Mouse (Mus musculus): ENCODE measurements around the gene Gm20441. TPM values are rescaled to one million over a fixed set of nuclear protein-coding genes. Genes with fewer than 3 reads are reported as not detected.

Gene Gm20441
- polyA plus RNA-seq (2015; fragmentation: Nextera tagmentation; extraction: Ambion mirVana), result 0.18 TPM in 1 of 2 replicates, not detected in the other

DNA sequence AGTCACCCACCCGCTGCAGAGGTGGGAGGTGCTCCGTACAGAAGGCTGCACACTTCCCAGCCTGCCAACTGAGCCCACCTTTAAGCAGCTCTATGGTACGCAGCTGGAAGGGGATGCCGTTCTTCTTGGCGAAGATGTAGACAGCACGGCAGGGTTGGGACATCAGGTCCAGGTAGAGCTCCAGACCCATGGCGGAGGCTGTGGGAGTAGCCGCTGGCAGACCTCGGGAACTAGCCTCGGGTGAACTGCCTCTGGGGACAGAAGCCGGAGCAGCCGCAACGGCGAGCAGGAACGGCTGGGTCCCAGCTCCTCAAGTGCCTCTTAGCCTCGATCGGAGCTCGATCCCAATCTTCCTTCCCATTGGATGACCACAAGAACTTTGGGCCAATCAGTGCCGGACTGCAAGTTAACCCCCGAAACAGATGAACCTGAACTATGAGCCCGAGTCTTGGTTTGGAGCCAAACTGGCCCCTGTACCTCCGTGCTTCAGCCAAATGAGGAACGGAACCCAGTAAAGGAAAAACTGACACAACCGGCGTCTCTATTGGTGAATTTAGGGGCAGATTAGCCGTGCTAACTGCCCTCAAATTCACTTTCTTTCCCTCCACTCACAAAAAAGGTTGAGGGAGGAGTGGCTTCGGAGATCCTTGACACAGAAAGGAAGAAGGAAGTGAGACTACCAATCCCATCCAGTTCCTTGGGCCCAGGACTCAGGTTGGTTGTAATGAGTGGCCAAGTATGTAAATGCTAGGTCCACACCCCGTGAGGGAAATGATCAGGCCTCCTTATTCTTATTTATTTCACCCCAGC, at the start of gene Gm20441, which contains the start of gene Gstt3:
Gm20441 (minus strand) TSS at position 186 of the 810 bp plus-strand sequence.
Gstt3 (minus strand) TSS at position 646 of the 810 bp plus-strand sequence.
- Histone ChIP-seq H3K27ac (ENCODE audit: low read length) (no peak within 1 kb of the TSS), H3K27me3 (ENCODE audit: control insufficient read depth, insufficient read depth, low read depth, low read length) (peaks cover 30% of the 10 kb centered on the region), H3K9ac (ENCODE audit: low read depth, low read length) (peak within 1 kb of the TSS; percentile 47)

DNA sequence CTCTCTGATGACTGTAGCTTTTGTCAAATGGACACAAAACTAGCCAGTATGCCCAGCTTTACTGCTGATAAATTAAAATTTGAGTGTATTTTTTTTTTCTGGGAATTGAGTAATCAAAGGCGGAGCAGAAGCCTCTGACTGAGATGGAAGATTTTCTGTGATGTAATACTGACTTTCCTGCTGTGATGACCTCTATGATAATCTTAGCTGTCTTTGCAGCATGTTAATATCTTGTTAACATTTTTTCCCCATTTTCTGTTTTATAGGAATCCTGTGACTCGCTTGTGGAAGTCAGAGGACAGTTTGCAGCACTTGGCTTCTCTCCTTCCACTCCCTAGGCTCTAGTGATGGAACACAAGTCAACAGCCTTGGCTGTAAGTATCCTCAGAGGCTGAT, 49.5 kb upstream of the Gm20441 start:
- no peak overlapping the region for H3K4me2 ChIP-seq (ENCODE audit: low read depth, low read length)
- no peak for ATAC-seq (ENCODE audit: low read depth)
- H3K9ac ChIP-seq (ENCODE audit: low read depth, low read length), result no peak overlapping the region
- no peak overlapping the region for H3K4me3 ChIP-seq (ENCODE audit: low read depth, low read length)
- H3K27ac ChIP-seq (ENCODE audit: low read length), result no peak overlapping the region
- H3K9me3 ChIP-seq (replicated peaks; ENCODE audit: control insufficient read depth, low read length), result no peaks in the 10 kb centered on the region
- H3K4me1 ChIP-seq (ENCODE audit: control insufficient read depth, low read depth, low read length), result peaks cover 20% of the 10 kb centered on the region
- H3K36me3 ChIP-seq (ENCODE audit: control insufficient read depth, insufficient read depth), result no peaks in the 10 kb centered on the region
- H3K27me3 ChIP-seq (ENCODE audit: control insufficient read depth, insufficient read depth, low read depth, low read length), result peaks cover 14% of the 10 kb centered on the region
- WGBS (ENCODE audit: insufficient replicate concordance), result 62% methylated on average over 2 of the region's 2 CpGs

More for the DNA sequence above, at the start of gene Gm20441, which contains the start of gene Gstt3:
- H3K4me3 ChIP-seq (ENCODE audit: low read depth, low read length), result peak within 1 kb of the TSS; percentile 50
- no peaks in the 10 kb centered on the region for H3K36me3 ChIP-seq (ENCODE audit: control insufficient read depth, insufficient read depth)
- H3K9me3 ChIP-seq (replicated peaks; ENCODE audit: control insufficient read depth, low read length), result no peaks in the 10 kb centered on the region
- 1% methylated on average over 28 of the region's 28 CpGs for WGBS (ENCODE audit: insufficient replicate concordance)
- H3K4me1 ChIP-seq (ENCODE audit: control insufficient read depth, low read depth, low read length), result no peaks in the 10 kb centered on the region; the same call in none of the 2 replicates
- H3K4me2 ChIP-seq (ENCODE audit: low read depth, low read length), result peak within 1 kb of the TSS; percentile 60
- ATAC-seq (ENCODE audit: low read depth), result peak; percentile 64

DNA sequence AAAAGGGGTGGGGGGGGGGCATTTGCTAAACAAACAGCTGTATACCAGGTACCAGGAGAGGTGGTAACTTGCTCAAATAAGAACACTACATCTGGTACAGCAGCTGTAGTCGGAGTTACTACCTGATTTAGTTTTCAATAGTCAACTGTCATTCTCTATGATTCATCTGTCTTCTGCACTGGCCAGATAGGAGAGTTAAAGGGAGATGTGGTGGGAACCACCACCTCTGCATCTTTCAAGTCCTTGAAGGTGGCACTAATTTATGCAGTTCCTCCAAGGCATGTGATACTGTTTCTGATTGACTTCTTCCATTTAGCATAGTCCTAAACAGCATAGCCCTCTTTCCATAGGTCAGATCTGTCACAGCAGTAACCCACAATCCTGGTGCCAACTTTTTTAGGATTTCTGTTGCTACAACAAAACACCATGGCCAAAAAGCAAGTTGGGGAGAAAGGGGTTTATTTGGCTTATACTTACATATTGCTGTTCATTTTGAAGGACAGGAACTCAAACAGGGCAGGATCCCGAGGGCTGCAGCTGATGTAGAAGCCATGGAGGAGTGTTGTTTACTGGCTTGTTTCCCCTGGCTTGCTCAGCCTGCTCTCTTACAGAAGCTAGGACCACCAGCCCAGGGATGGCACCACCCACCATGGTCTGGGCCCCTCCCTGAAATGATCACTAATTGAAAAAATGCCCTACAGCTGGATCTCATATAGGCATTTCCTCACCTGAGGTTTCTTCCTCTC, 48.9 kb upstream of the Gm20441 start:
- WGBS (ENCODE audit: insufficient replicate concordance), result 57% methylated on average over 2 of the region's 2 CpGs
- H3K27me3 ChIP-seq (ENCODE audit: control insufficient read depth, insufficient read depth, low read depth, low read length), result peaks cover 14% of the 10 kb centered on the region
- H3K9ac ChIP-seq (ENCODE audit: low read depth, low read length), result no peak overlapping the region
- no peaks in the 10 kb centered on the region for H3K9me3 ChIP-seq (replicated peaks; ENCODE audit: control insufficient read depth, low read length)
- H3K4me1 ChIP-seq (ENCODE audit: control insufficient read depth, low read depth, low read length), result peaks cover 14% of the 10 kb centered on the region
- no peak overlapping the region for H3K27ac ChIP-seq (ENCODE audit: low read length)
- no peak for ATAC-seq (ENCODE audit: low read depth)
- no peaks in the 10 kb centered on the region for H3K36me3 ChIP-seq (ENCODE audit: control insufficient read depth, insufficient read depth)
- no peak overlapping the region for H3K4me2 ChIP-seq (ENCODE audit: low read depth, low read length)
- no peak overlapping the region for H3K4me3 ChIP-seq (ENCODE audit: low read depth, low read length)

DNA sequence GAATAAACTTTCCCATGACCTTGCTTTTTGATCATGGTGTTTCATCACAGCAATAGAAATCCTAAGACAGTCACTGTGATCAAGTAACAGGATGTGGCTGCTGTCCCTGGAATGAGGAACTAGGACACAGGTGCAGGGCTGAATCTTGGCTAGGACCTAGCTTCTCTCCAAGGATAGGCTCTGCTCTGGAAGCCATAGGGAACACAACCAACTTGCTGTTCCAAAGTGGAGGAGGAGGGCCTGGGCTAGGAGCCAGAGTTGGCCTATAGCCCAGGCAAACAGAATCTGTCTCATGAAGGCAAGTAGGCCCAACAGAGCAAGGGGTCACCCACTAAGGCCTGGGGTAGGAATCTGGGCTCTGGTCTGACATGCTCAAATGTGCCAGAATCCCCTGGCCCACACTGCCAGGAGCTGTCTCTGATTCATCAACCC, 47.8 kb upstream of the Gm20441 start:
- Histone ChIP-seq H3K4me3 (ENCODE audit: low read depth, low read length) (no peak overlapping the region), H3K9me3 (replicated peaks; ENCODE audit: control insufficient read depth, low read length) (no peaks in the 10 kb centered on the region), H3K4me2 (ENCODE audit: low read depth, low read length) (no peak overlapping the region), H3K27me3 (ENCODE audit: control insufficient read depth, insufficient read depth, low read depth, low read length) (peaks cover 3% of the 10 kb centered on the region), H3K4me1 (ENCODE audit: control insufficient read depth, low read depth, low read length) (peaks cover 2% of the 10 kb centered on the region), H3K36me3 (ENCODE audit: control insufficient read depth, insufficient read depth) (no peaks in the 10 kb centered on the region), H3K27ac (ENCODE audit: low read length) (no peak overlapping the region), H3K9ac (ENCODE audit: low read depth, low read length) (no peak overlapping the region)
- ATAC-seq (ENCODE audit: low read depth), result peak; percentile 37; the same call in 1 of the 2 replicates

DNA sequence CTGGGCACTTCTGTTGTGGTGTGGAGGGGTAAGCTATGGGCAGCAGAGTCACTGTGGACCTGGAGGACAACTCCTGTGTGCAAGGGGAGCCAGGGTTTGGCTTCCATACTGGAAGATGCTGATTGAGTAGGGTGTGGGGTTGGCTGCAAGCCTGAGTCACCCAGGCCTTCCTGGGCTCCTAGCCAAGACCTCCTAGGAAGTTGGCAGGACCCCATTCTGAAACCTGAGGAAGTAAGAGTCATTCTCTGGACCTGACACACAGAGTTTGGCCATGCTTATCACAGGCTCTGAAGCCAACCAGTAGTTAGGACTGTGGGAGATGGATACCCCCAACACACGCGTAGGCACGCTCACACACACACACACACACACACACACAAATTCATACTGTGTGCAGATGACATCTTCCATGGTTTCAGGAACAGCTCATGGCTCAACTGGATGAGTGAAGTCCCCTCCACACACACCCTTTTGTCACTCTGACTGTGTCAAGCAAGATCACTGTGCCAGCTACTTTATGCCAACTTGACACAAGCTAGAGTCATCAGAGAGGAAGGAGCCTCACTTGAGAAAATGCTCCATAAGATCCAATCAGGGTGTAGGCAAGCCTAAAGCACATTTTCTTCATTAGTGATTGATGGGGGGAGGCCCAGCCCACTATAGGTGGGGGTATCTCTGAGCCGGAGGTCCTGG, 47.1 kb upstream of the Gm20441 start:
- Histone ChIP-seq H3K4me3 (ENCODE audit: low read depth, low read length) (no peak overlapping the region), H3K27ac (ENCODE audit: low read length) (no peak overlapping the region), H3K4me1 (ENCODE audit: control insufficient read depth, low read depth, low read length) (no peaks in the 10 kb centered on the region), H3K27me3 (ENCODE audit: control insufficient read depth, insufficient read depth, low read depth, low read length) (no peaks in the 10 kb centered on the region), H3K4me2 (ENCODE audit: low read depth, low read length) (no peak overlapping the region), H3K9me3 (replicated peaks; ENCODE audit: control insufficient read depth, low read length) (no peaks in the 10 kb centered on the region), H3K9ac (ENCODE audit: low read depth, low read length) (no peak overlapping the region), H3K36me3 (ENCODE audit: control insufficient read depth, insufficient read depth) (no peaks in the 10 kb centered on the region)
- no peak for ATAC-seq (ENCODE audit: low read depth)
- 84% methylated on average over 4 of the region's 4 CpGs for WGBS (ENCODE audit: insufficient replicate concordance)

DNA sequence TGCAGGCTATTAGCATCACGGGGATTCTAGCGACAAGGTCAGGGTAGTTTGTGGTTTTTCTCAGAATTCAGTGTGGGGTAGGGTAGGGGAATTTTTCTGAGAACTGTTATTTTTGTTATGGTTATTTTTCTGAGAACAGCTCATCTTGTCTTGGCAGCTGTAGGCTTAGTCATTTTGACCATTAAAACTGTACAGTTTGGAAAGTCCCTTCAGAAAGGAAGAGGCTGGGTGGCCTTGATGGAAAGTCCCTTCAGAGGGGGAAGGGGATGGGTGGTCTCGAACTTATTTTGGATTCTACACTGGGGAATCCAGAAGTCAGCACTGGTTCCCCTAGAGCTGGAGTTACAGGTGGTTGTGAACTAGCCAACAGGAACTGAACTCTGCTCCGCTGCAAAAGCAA, 43.8 kb upstream of the Gm20441 start:
- Histone ChIP-seq H3K4me2 (ENCODE audit: low read depth, low read length) (no peak overlapping the region), H3K36me3 (ENCODE audit: control insufficient read depth, insufficient read depth) (no peaks in the 10 kb centered on the region), H3K27ac (ENCODE audit: low read length) (no peak overlapping the region), H3K4me3 (ENCODE audit: low read depth, low read length) (no peak overlapping the region), H3K9me3 (replicated peaks; ENCODE audit: control insufficient read depth, low read length) (no peaks in the 10 kb centered on the region), H3K4me1 (ENCODE audit: control insufficient read depth, low read depth, low read length) (no peaks in the 10 kb centered on the region), H3K27me3 (ENCODE audit: control insufficient read depth, insufficient read depth, low read depth, low read length) (no peaks in the 10 kb centered on the region), H3K9ac (ENCODE audit: low read depth, low read length) (no peak overlapping the region)
- 45% methylated on average over 4 of the region's 4 CpGs for WGBS (ENCODE audit: insufficient replicate concordance)
- no peak for ATAC-seq (ENCODE audit: low read depth)

DNA sequence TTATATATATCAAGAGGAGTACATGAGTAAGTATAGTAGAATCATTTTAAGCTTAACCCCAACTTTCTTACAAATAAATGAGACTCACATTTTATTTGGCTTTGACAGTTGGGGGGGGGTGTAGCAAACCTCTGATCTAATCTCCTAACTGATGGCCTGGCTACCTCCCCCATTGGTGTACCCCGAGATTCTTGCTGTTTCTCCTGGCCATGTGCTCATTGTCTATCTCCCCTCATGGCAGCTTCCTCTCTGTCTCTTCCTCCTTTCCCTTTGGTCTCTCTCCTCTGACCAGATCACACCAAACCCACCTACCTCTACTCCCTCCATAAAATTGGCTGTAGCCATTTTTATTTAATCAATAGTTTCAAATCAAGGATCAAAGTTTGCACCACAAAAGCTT, 43.0 kb upstream of the Gm20441 start:
- H3K36me3 ChIP-seq (ENCODE audit: control insufficient read depth, insufficient read depth), result no peaks in the 10 kb centered on the region
- H3K27me3 ChIP-seq (ENCODE audit: control insufficient read depth, insufficient read depth, low read depth, low read length), result no peaks in the 10 kb centered on the region
- no peaks in the 10 kb centered on the region for H3K4me1 ChIP-seq (ENCODE audit: control insufficient read depth, low read depth, low read length)
- no peaks in the 10 kb centered on the region for H3K9me3 ChIP-seq (replicated peaks; ENCODE audit: control insufficient read depth, low read length)
- no peak overlapping the region for H3K4me3 ChIP-seq (ENCODE audit: low read depth, low read length)
- no peak overlapping the region for H3K4me2 ChIP-seq (ENCODE audit: low read depth, low read length)
- H3K9ac ChIP-seq (ENCODE audit: low read depth, low read length), result no peak overlapping the region
- no peak overlapping the region for H3K27ac ChIP-seq (ENCODE audit: low read length)
- 65% methylated on average over 1 of the region's 1 CpGs for WGBS (ENCODE audit: insufficient replicate concordance)
- no peak for ATAC-seq (ENCODE audit: low read depth)

DNA sequence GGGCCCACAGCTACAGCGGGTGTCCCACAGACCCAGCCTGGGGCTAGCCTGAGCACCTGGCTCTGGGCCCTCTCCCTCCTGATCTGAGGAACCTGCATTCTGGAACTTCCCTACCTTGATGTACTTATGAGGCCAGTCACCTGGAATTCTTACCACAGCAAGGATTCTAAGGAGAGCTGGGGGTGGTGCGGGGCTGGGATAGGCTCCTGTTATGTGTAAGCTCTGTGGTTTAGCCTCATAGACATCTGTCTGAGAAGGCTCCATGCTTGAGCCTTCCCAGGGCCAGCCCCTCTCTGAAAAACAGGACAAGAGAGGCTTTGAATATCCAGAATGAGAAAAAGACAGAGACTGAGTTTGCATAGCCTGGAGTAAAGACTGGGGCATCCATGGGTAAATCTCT, 41.7 kb upstream of the Gm20441 start, which contains the start of gene Gstt4:
Gstt4 (minus strand) TSS at position 101 of the 400 bp plus-strand sequence.
- Histone ChIP-seq H3K4me3 (ENCODE audit: low read depth, low read length) (no peak within 1 kb of the TSS), H3K27ac (ENCODE audit: low read length) (no peak within 1 kb of the TSS), H3K27me3 (ENCODE audit: control insufficient read depth, insufficient read depth, low read depth, low read length) (no peaks in the 10 kb centered on the region), H3K4me2 (ENCODE audit: low read depth, low read length) (no peak within 1 kb of the TSS), H3K36me3 (ENCODE audit: control insufficient read depth, insufficient read depth) (no peaks in the 10 kb centered on the region), H3K4me1 (ENCODE audit: control insufficient read depth, low read depth, low read length) (no peaks in the 10 kb centered on the region), H3K9me3 (replicated peaks; ENCODE audit: control insufficient read depth, low read length) (no peaks in the 10 kb centered on the region), H3K9ac (ENCODE audit: low read depth, low read length) (no peak within 1 kb of the TSS)
- no peak for ATAC-seq (ENCODE audit: low read depth)
- 77% methylated on average over 2 of the region's 2 CpGs for WGBS (ENCODE audit: insufficient replicate concordance)
